18 mouse cellular contexts compared by ENCODE assay signal in the genomic region with DNA sequence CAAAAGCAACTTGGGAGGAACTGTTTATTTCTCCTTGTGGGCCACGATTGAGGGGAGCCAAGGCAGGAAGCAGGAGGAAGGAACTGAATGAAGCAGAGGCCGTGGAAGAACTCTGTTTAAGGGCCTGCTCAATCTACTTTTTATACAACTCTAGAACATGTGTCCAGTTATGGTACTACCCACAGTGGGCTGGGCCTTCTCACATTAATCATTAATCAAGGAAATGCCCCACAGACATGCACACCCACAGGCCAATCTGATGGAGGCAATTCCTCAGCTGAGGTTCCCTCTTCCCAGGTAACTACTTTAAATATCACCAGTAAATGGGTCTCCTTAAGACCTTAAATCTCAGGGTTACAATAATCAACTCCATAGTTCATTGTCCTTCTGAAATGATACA. TPM values are rescaled to one million over a fixed set of nuclear protein-coding genes. Genes with fewer than 3 reads are reported as not detected.
"Had no signal": no experiment of that assay in that cellular context is flagged by ENCODE, and none has a peak within 500 bp of the region (broad histone marks: within the 10 kb centered on the region; RNA-seq: fewer than 3 reads in every experiment).

No protein-coding gene starts in this region.

- H3K9ac ChIP-seq: lung, embryonic 14.5 days; midbrain, embryonic 13.5 days; midbrain, embryonic 15.5 days; neural tube, embryonic 12.5 days had no signal

- H3K4me1 ChIP-seq: megakaryocyte, embryonic 14.5 days; midbrain, embryonic 13.5 days; midbrain, embryonic 15.5 days; neural tube, embryonic 12.5 days had no signal

- DNase-seq: lung, adult 18-20 months; lung, embryonic 14.5 days; lung, postnatal 10 days; lung, postnatal 4 days; retina, postnatal 1 day; right cerebral cortex, adult 18-20 months; right cerebral cortex, postnatal 25 days; right cerebral cortex, postnatal 4 days; spleen, adult 18-20 months; thymus, adult 2 months; thymus, postnatal 25 days; thymus, postnatal 4 days had no signal

- H3K9me3 ChIP-seq: midbrain, embryonic 13.5 days; midbrain, embryonic 15.5 days; neural tube, embryonic 12.5 days had no signal

- ATAC-seq: midbrain, embryonic 13.5 days; midbrain, embryonic 15.5 days had no signal

- H3K4me2 ChIP-seq: lung, embryonic 14.5 days; midbrain, embryonic 11.5 days; midbrain, embryonic 13.5 days; midbrain, embryonic 15.5 days; neural tube, embryonic 12.5 days had no signal

- H3K27ac ChIP-seq: midbrain, embryonic 13.5 days; midbrain, embryonic 15.5 days; neural tube, embryonic 12.5 days had no signal

- H3K36me3 ChIP-seq: midbrain, embryonic 13.5 days; midbrain, embryonic 15.5 days; neural tube, embryonic 12.5 days had no signal

- H3K4me3 ChIP-seq: megakaryocyte, embryonic 14.5 days; midbrain, embryonic 13.5 days; midbrain, embryonic 15.5 days; neural tube, embryonic 12.5 days had no signal

- H3K27me3 ChIP-seq: megakaryocyte, embryonic 14.5 days; midbrain, embryonic 13.5 days; midbrain, embryonic 15.5 days; neural tube, embryonic 12.5 days had no signal

RNA-seq across cellular contexts. Expression of gene Cpne8, which starts 21.2 kb away (rescaled TPM):
- total RNA-seq: monocyte, adult 5-6 weeks had no signal
